Mouse (Mus musculus): ENCODE measurements around the gene Wwc1. TPM values are rescaled to one million over a fixed set of nuclear protein-coding genes. Genes with fewer than 3 reads are reported as not detected.

The Wwc1 gene
- polyA plus RNA-seq, 1 experiment from 2014 or later: 4.2 TPM

GRCm38 (mm10) chr11:35892293-35892692, 88.0 kb downstream of the Wwc1 start:
- Histone ChIP-seq H3K9me3 (no peaks in the 10 kb centered on the region), H3K4me1 (peaks cover 20% of the 10 kb centered on the region), H3K27ac (replicated peaks) (peak overlapping the region; percentile 70; the same call in 1 of the 2 replicates), H3K36me3 (replicated peaks) (peaks cover 30% of the 10 kb centered on the region), H3K4me3 (no peak overlapping the region), H3K27me3 (replicated peaks; ENCODE audit: low read depth, poor library complexity, severe bottlenecking) (no peaks in the 10 kb centered on the region)
- DNase-seq (ENCODE audit: low spot score): no peak
- WGBS: 70% methylated on average over 9 of the region's 9 CpGs

- no peaks in the 10 kb centered on the region for H3K27me3 ChIP-seq (replicated peaks; ENCODE audit: low read depth, poor library complexity, severe bottlenecking)
- H3K9me3 ChIP-seq: no peaks in the 10 kb centered on the region
- peak overlapping the region; percentile 8; the same call in 1 of the 2 replicates for H3K27ac ChIP-seq (replicated peaks)
- H3K36me3 ChIP-seq (replicated peaks): peaks cover 30% of the 10 kb centered on the region
- DNase-seq (ENCODE audit: low spot score): no peak
- H3K4me3 ChIP-seq: no peak overlapping the region
- peaks cover 16% of the 10 kb centered on the region for H3K4me1 ChIP-seq
- 88% methylated on average over 8 of the region's 8 CpGs for WGBS
These were observed 91.5 kb downstream of the Wwc1 start for GRCm38 (mm10) chr11:35888790-35889189.

DNA sequence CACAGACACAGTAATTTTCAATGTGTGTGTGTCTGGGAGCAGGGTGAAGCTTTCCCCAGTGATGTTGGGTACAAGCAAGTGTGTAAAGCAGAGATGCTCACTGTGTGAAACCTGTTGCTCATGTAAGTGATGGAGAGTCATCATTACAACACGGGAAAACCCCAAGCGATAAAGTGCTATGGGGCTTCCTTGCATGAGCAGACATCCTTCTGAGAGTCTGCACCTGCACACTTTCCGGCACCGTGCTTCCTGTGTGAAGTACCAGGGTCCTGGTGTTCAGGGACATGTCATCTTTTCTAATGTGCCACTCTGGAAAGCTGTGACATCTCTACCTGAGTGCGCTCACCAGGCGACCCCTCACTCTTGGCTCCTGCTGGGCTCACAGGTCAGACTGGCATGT, 97.5 kb downstream of the Wwc1 start:
- H3K36me3 ChIP-seq (replicated peaks): peaks cover 14% of the 10 kb centered on the region
- no peak for DNase-seq (ENCODE audit: low spot score)
- WGBS: 94% methylated on average over 6 of the region's 6 CpGs
- H3K9me3 ChIP-seq: no peaks in the 10 kb centered on the region
- peaks cover 13% of the 10 kb centered on the region for H3K4me1 ChIP-seq
- no peaks in the 10 kb centered on the region; the same call in 1 of the 2 replicates for H3K27me3 ChIP-seq (replicated peaks; ENCODE audit: low read depth, poor library complexity, severe bottlenecking)
- no peak overlapping the region for H3K27ac ChIP-seq (replicated peaks)
- H3K4me3 ChIP-seq: no peak overlapping the region

DNA sequence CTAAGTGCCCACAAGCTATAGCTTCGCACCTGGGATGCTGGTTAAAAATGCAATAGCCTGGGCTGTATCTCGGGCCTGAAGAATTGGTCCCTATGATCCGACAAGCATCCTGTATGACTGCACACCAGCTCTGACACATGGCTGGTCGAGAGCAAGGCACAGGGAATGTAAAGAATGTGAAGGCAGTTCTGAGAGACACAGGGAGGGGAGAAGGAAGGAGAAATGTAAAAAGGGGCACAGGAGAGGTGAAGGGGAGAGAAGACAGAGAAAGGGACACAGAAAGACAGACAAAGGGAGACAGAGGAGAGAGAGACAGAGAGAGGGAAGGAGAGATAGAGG, 101.8 kb downstream of the Wwc1 start:
- H3K36me3 ChIP-seq (replicated peaks): peaks cover 23% of the 10 kb centered on the region
- peaks cover 18% of the 10 kb centered on the region for H3K27me3 ChIP-seq (replicated peaks; ENCODE audit: low read depth, poor library complexity, severe bottlenecking)
- no peaks in the 10 kb centered on the region for H3K9me3 ChIP-seq
- peaks cover 50% of the 10 kb centered on the region for H3K4me1 ChIP-seq
- no peak for DNase-seq (ENCODE audit: low spot score)
- H3K4me3 ChIP-seq: no peak overlapping the region
- H3K27ac ChIP-seq (replicated peaks): peak overlapping the region; percentile 67
- 58% methylated on average over 4 of the region's 4 CpGs for WGBS

DNA sequence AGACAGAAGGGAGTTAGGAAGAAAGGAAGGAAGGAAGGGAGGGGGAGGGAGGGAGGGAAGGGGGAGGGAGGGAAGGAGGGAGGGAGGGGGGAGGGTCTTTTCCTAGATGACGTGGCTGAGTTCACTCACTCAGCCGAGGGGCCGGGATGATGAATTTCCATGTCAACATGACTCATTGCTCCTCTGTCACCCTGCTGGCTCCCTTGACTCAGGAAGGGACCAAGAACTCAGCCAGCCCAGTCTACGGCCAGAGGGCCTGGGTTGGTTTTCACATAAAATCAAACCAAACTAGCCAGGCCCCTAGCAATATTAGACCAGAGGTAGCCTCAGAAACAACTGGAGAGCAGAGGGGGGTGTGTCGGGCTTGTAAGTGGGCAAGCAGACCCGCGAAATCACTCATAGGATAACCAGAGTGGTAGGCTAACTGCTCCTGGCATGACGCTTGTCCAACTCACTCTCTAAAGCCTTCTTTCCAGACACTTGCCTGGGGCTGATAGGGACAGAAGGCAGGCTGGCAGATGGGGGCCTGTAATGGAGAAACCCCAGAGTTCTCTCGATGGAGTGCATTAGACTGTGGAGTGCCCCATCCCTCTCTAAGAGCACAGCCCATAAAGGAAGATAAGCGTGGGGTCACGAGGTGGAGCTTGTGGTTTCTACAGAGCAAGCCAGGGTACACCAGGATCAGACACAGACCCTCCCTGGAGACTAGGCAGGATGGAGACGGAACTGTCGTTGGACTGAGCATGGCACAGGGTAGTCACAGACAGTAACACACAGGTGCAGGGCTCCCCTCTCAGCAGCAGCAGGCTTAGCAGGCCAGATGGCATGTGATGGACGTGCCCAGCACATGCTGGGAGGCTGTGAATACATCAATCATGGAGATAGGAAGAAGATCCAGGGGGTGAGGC, 102.4 kb downstream of the Wwc1 start:
- no peak for DNase-seq (ENCODE audit: low spot score)
- H3K27ac ChIP-seq (replicated peaks): peak overlapping the region; percentile 67
- no peaks in the 10 kb centered on the region for H3K9me3 ChIP-seq
- peaks cover 52% of the 10 kb centered on the region for H3K4me1 ChIP-seq
- peaks cover 18% of the 10 kb centered on the region for H3K36me3 ChIP-seq (replicated peaks)
- WGBS: 66% methylated on average over 14 of the region's 14 CpGs
- H3K4me3 ChIP-seq: no peak overlapping the region
- peaks cover 18% of the 10 kb centered on the region for H3K27me3 ChIP-seq (replicated peaks; ENCODE audit: low read depth, poor library complexity, severe bottlenecking)

DNA sequence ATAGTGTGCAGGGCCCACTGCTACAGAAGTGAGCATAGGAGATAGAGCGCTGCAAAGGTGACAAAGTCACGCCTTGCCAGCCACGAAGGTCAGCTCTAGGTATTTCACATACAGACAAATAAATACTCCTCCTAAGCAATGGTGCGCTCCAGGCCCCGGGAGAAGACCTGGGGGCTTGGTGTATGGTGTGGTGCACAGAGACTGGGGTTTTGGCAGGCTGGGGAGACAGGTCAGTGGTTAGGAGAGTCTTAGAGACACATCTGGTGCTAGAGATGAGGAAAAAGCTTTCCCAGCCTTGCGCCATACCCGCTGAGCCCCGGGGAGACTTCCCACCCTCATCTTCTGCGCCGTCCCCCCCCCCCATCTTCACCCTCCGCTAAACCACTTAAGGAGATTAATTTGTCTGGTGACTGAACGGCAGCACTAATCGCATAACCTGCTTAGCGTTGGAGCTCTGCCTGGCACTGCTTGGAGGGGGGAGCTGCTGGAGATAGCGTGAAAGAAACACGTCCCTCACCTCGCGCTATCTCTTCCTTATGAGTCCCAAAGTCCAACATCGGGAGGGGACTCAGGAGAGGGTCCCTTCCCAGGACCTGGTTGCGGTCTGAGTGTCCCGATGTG, 106.6 kb downstream of the Wwc1 start:
- peaks cover 18% of the 10 kb centered on the region for H3K27me3 ChIP-seq (replicated peaks; ENCODE audit: low read depth, poor library complexity, severe bottlenecking)
- H3K36me3 ChIP-seq (replicated peaks): peaks cover 34% of the 10 kb centered on the region
- 33% methylated on average over 21 of the region's 21 CpGs for WGBS
- peak overlapping the region; percentile 30 for H3K27ac ChIP-seq (replicated peaks)
- no peak overlapping the region; the same call in 1 of the 2 replicates for H3K4me3 ChIP-seq
- DNase-seq (ENCODE audit: low spot score): peak; percentile 16
- H3K4me1 ChIP-seq: peaks cover 53% of the 10 kb centered on the region
- no peaks in the 10 kb centered on the region for H3K9me3 ChIP-seq

- Histone ChIP-seq H3K9me3 (no peaks in the 10 kb centered on the region), H3K27me3 (replicated peaks; ENCODE audit: low read depth, poor library complexity, severe bottlenecking) (peaks cover 12% of the 10 kb centered on the region), H3K4me1 (peaks cover 31% of the 10 kb centered on the region), H3K27ac (replicated peaks) (peak overlapping the region; percentile 55), H3K4me3 (no peak overlapping the region), H3K36me3 (replicated peaks) (peaks cover 48% of the 10 kb centered on the region)
- no peak for DNase-seq (ENCODE audit: low spot score)
- 69% methylated on average over 9 of the region's 9 CpGs for WGBS
These were observed 109.4 kb downstream of the Wwc1 start for GRCm38 (mm10) chr11:35870961-35871360.

DNA sequence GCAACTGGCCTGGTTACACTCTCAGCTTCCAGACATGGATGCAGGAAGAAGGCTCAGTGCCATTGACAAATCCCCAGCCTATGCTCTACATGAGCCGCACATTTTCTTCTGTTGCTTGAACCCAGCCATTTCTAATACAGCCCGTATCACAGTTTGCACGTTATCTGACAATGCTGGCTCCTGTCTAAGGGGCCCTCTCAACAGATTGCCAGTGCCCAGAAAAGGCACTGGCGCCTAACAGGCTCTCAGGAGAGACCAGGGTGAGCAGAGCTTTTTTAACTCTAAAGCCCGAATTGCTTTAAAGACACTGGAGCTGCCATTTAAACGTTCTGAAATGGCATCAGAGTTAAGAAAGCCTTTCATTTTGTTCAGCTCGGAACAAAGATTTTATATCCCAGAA, 114.2 kb downstream of the Wwc1 start:
- DNase-seq (ENCODE audit: low spot score): no peak
- peaks cover 36% of the 10 kb centered on the region for H3K4me1 ChIP-seq
- H3K4me3 ChIP-seq: no peak overlapping the region
- no peaks in the 10 kb centered on the region for H3K27me3 ChIP-seq (replicated peaks; ENCODE audit: low read depth, poor library complexity, severe bottlenecking)
- no peaks in the 10 kb centered on the region for H3K9me3 ChIP-seq
- H3K27ac ChIP-seq (replicated peaks): peak overlapping the region; percentile 89
- 76% methylated on average over 7 of the region's 7 CpGs for WGBS
- peaks cover 37% of the 10 kb centered on the region for H3K36me3 ChIP-seq (replicated peaks)

DNA sequence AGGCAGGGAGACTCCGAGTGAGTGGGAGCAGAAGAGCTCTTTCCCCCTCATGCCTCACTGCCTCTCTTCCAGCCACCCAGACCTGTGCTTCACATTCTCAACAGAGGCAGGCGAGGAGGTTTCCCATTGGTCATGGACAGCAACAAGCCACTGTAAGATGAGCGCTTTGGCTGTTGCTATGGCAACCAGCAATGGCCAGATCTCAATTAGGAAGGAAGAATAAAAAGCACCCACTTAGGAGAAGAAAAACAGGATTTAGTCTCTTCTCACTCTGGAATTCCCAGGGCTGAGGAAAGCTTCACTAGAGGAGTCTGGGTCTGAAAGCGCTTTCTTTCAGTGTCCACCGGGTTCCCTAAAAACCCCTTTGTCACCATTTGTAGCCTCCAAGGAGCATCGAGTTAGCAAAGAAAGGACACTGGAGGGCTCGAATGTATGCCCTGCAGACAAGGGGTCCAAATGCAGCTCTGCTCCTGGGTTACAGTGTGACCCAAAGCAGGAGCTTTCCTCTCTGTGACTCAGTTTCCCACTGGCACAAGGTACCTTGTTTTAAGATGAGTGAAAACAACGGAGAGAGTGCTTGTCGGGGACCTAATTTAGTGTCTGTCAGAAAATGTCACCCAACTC, 115.2 kb downstream of the Wwc1 start:
- peak; percentile 90 for DNase-seq (ENCODE audit: low spot score)
- 20% methylated on average over 9 of the region's 9 CpGs for WGBS
- no peaks in the 10 kb centered on the region for H3K27me3 ChIP-seq (replicated peaks; ENCODE audit: low read depth, poor library complexity, severe bottlenecking)
- H3K4me1 ChIP-seq: peaks cover 33% of the 10 kb centered on the region
- no peaks in the 10 kb centered on the region for H3K9me3 ChIP-seq
- H3K27ac ChIP-seq (replicated peaks): peak overlapping the region; percentile 89
- H3K4me3 ChIP-seq: peak overlapping the region; percentile 44
- peaks cover 32% of the 10 kb centered on the region for H3K36me3 ChIP-seq (replicated peaks)

DNA sequence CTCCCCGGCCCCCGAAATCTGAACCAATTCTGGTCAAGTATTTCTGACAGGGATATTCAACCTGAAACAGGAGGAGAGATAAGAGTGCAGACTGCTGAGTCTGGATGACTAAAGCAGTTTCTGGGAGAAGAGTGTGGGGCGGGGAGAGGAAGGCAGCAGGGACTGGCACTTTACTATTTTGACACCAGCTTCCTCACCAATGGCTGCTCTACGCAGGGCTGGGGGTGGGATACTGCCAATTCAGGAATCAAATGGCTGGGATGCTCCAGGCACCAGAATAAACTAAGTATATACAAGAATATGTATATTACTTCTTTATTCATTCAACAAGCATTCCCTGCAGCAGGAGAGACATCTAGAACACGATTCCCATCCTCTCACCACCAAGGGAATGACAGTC, 116.7 kb downstream of the Wwc1 start:
- H3K36me3 ChIP-seq (replicated peaks): peaks cover 30% of the 10 kb centered on the region
- H3K9me3 ChIP-seq: no peaks in the 10 kb centered on the region
- H3K27me3 ChIP-seq (replicated peaks; ENCODE audit: low read depth, poor library complexity, severe bottlenecking): no peaks in the 10 kb centered on the region
- no peak overlapping the region for H3K4me3 ChIP-seq
- peaks cover 35% of the 10 kb centered on the region for H3K4me1 ChIP-seq
- DNase-seq (ENCODE audit: low spot score): no peak
- peak overlapping the region; percentile 89; the same call in 1 of the 2 replicates for H3K27ac ChIP-seq (replicated peaks)
- 88% methylated on average over 5 of the region's 5 CpGs for WGBS

DNA sequence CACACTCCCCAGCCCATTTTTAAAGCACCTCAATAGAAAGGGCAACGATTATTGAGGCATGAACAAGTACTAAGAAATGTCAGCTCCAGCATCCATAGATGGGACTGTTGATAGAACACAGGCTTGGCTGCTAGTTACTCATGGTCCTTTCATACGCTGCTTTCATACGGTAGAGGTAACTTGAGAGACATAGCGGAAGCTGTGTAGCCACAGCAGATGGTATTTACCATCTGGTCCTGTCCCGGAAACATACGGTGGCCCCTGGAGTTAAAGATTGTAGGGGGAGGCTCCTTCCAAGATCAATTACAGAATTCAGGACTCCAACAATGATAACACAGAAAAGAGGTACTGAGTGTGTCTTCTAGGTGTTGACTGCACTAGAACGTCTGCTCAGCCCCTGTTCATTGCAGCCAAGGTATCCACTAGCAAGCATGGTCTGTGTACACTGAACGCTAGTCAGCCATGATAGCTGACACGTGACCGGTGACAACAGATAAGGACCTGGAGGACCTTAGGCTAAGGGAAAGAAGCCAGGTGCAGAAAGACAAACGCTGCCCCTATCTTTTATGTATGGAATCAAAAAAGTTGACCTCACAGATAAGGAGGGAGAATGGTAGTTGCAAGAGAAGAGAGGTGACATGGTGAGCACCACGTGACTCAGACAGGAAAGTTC, 122.8 kb downstream of the Wwc1 start:
- peaks cover 28% of the 10 kb centered on the region for H3K4me1 ChIP-seq
- 85% methylated on average over 12 of the region's 12 CpGs for WGBS
- no peaks in the 10 kb centered on the region for H3K27me3 ChIP-seq (replicated peaks; ENCODE audit: low read depth, poor library complexity, severe bottlenecking)

GRCm38 (mm10) chr11:35856359-35857040, 123.8 kb downstream of the Wwc1 start:
- 60% methylated on average over 11 of the region's 11 CpGs for WGBS
- H3K9me3 ChIP-seq: no peaks in the 10 kb centered on the region
- H3K27me3 ChIP-seq (replicated peaks; ENCODE audit: low read depth, poor library complexity, severe bottlenecking): no peaks in the 10 kb centered on the region
- H3K4me1 ChIP-seq: peaks cover 28% of the 10 kb centered on the region
- H3K36me3 ChIP-seq (replicated peaks): peaks cover 43% of the 10 kb centered on the region
- peak overlapping the region; percentile 72 for H3K27ac ChIP-seq (replicated peaks)
- H3K4me3 ChIP-seq: no peak overlapping the region
- peak; percentile 39 for DNase-seq (ENCODE audit: low spot score)

More for the DNA sequence above, 122.8 kb downstream of the Wwc1 start:
- Histone ChIP-seq H3K9me3 (no peaks in the 10 kb centered on the region), H3K27ac (replicated peaks) (peak overlapping the region; percentile 72), H3K36me3 (replicated peaks) (peaks cover 35% of the 10 kb centered on the region), H3K4me3 (no peak overlapping the region)
- no peak for DNase-seq (ENCODE audit: low spot score)

All from embryonic facial prominence, embryonic 10.5 days (tissue).